Mouse (Mus musculus): Measurements from ENCODE around the gene Tex19.1. TPM values are rescaled to one million over a fixed set of nuclear protein-coding genes. Genes with fewer than 3 reads are reported as not detected.
"Not testable (repeated sequence)": the region's sequence is repeated elsewhere in the genome, so short reads cannot be mapped to it uniquely, and the experiment has no call there.

Gene Tex19.1
- total RNA-seq (2021): not detected
- long read RNA-seq, experiment 1: 0 reads
- long read RNA-seq, experiment 2: 0 reads

DNA sequence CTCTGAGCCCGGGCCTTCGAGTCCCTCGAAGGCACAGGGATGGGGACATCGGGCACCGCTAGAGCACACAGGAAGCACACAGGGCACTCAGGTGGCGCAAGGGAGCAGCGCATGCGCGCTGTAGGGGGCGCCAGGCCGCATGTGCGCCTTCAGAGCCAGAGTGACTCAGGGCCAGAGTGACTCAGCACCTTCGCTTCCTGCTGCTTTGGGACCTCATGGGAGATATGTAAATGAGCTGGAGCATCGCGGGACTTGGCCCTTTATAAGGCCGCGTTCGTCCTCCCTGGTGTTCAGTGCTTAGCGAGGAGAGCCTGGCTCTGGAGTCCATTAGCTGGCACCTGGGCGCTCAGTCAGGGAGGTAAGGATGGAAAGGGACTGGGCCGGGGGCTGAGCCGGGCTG lies at the start of gene Tex19.1:
TSS of gene Tex19.1 (plus strand) at position 279 of the 400 bp plus-strand sequence.
- DNase-seq (ENCODE audit: low spot score in 2 of 2): no peak

DNA sequence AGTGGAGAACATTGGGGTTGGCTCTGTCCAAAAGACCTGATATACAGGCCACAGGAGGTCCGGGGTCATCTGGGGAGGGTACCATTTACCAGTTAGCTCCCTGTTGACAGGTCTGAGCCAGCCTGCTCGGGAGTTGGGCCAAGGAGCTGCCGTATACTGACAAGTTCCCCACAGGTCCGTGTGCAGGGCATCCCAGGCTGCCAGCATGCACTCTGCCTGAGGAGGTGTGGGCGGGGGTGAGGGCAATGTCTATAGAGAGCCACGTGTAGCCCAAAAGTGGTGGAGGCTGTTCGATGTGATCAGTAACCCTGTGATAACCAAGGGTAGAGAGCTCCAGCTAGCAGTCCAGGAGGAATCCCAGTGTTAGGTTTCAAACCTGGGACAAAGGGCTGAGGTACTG lies 46.2 kb upstream of the Tex19.1 start:
- no peak for DNase-seq (ENCODE audit: low spot score in 2 of 2)

DNA sequence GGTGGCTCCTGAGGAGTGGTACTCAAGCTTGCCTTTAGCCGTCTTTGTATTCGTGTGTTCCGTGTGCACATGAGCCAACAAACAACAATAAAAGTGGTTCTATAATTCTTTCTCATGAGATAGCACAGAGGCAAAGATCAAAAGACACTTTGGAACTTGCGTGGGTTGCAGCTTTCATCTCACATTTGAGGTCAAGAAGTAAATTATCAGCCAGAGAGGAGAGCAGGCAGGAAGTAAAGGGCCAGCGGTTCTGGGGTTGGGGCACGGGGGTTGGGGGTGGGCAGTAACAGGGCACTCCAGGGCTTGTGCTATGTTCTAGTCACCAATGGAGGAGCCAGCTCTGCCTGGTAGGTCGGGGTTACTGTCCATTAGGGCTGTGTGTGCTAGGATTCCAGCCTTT lies 45.3 kb upstream of the Tex19.1 start:
- DNase-seq (ENCODE audit: low spot score in 2 of 2): no peak

DNA sequence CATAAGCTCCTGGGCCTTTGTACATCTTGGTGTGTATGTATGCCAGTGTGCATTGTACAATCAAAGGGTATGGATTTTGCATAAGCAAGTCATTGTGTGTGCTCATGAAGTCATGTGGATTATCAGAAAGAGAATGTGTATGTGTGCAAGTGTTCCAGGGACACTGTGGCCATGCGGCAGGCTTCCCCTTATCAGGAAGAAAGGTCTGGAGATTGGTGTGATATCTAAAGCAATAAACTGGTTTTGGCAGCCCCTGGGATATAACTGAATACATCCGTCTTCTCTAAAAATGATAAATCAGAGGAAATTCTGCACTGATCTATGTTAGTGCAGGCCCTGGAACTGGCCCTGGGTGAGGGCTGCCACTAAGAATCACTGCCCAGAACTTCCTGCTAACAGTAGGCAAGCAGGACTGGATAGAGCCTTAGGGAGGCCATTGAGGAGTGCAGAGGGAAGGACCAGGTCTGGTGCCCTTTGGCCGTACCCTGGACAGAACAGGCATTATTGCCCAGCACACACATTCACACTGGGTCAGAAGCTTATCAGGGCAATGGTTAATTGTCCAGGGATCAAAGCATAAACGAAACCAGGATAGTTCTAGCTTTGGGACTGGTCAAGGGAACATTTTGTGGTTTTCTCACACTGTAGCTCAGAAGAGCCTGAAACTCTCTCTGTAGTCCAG lies 44.7 kb upstream of the Tex19.1 start:
- no peak for DNase-seq (ENCODE audit: low spot score in 2 of 2)

DNA sequence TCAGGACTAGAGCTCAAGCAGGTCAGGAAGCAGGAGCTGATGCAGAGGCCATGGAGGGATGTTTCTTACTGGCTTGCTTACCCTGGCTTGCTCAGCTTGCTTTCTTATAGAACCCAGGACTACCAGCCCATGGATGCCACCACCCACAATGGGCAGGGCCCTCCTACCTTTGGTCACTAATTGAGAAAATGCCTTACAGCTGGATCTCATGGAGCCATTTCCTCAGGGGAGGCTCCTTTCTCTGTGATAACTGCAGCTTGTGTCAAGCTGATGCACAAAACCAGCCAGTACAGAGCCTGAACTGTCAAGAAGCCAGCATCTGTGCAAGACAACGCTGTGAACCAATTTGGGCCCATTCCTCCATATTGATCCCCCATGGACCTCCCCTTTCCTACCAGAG lies 38.7 kb upstream of the Tex19.1 start:
- not testable (repeated sequence) for DNase-seq (ENCODE audit: low spot score in 2 of 2)

DNA sequence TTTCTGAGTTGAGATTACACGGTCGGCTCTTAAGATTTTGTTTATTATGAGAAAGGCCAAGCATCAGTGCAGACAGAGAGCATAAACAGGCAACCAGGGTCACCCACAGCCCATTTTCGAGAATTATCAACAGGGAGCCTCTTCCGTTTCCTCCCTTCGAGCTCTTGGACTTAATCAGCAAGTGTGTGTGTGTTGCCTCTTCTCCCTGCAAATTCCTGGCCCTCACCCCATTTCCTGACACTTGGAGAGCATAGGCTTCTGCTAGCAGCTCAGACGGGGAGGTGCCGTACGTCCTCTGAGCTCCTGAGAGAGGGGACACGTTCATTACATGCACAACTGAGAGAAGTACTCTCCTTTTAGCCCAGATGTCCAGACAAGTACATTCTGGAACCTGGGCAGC lies 37.9 kb upstream of the Tex19.1 start:
- DNase-seq (ENCODE audit: low spot score in 2 of 2): no peak

DNA sequence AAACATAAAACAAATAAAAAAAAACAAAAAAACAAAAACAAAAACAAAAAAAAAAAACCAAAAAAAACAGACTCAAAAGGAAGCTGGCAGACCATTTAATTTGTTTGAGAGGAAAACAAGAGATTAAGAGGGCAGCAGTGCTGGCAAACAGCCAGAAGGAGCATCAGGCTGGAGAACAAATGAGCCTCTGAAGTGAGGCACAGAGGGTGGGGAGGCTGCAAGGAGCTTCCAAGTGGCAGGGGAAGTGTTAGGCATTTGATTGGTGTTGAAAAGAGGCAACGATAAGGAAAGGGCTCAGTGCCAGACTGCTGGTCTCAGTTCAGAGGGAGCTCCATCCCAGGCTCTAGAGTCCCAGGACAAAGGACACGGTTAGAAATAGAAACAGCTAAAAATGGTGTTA lies 36.0 kb upstream of the Tex19.1 start:
- peak; percentile 26 to 41 for DNase-seq (ENCODE audit: low spot score in 2 of 2)

DNA sequence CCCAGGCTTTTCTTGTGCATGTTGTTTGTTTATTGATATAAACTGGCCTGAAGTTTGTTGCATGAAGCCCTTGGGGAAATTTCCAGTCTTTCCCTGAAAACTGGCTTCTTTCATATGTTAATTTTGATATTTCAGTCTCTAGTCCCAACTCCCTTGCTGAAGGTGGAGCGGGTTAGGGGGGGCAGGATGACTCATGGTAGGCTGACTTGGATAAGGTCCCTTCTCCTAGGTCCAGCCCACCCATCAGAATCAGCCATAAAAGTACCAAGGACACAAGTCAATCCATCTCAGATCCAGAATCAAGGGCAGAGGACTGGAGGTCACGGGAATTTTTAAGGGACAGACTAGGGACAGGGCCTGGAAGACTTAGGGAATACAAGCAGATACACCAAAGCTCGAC lies 34.9 kb upstream of the Tex19.1 start:
- peak; percentile 21 to 38 for DNase-seq (ENCODE audit: low spot score in 2 of 2)

DNA sequence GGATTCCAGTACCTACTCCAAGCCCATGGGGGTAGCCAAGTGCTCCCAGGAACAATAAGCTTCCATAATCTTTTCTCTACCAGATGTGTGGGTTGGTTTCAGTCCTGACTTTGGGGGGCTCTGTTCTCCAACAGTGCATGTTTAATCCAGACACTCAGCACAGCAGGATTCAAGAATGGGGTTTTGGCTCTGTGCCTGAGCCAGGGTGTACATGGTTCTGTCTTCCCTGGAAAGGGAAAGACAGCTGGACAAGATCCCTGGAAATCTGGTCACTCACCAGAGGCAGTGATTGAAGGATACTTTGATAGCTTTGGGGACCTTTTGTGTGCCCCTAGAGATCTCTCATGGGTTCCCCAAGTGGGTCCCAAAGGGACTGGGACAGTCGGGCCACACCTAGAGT lies 34.3 kb upstream of the Tex19.1 start:
- no peak for DNase-seq (ENCODE audit: low spot score in 2 of 2)

DNA sequence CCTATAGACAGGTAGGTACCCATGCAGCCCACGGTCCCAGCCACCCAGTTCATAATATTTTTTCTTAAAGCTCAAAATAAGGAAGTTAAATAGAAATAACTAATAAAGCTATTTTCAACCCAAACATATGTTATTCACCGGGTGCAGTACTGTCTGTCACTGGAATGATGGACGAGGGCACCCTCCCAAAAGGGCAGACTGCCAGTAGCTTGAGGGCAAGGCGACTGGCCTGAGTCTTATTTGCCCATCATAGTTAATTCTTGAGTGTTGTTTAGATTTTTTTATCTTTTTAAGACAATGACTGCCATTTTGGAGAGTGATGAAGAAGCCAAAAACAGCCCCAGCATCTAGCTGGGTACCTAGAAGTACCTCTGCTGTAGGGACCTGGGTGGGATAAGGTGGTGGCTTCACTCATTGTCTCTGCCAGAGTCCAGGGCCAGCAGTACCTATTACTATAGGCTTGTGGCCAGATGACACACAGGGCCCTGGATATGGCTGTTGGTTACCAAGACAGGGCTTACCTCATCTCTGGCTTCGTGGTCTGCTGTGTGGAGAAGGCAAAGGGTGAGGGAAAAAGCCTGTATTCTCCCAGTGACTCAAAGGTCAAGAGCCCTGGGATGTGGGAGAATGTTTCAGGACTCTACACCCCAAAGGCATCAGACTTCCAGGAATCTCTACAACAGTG lies 33.7 kb upstream of the Tex19.1 start:
- DNase-seq (ENCODE audit: low spot score in 2 of 2): peak; percentile 40 to 58

DNA sequence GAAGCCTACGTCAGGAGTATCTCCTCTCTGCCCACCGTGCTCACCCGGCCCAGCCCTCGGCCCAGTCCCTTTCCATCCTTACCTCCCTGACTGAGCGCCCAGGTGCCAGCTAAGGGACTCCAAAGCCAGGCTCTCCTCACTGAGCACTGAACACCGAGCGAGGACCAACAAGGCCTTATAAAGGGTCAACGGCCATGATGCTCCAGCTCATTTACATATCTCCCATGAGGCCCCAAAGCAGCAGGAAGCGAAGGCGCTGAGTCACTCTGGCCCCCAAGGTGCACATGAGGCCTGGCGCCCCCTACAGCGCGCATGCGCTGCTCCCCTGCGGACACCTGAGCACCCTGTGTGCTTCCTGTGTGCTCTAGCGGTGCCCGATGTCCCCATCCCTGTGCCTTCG lies 27.8 kb upstream of the Tex19.1 start:
- DNase-seq (ENCODE audit: low spot score in 2 of 2): peak in 1 of 2 experiments; percentile 19

DNA sequence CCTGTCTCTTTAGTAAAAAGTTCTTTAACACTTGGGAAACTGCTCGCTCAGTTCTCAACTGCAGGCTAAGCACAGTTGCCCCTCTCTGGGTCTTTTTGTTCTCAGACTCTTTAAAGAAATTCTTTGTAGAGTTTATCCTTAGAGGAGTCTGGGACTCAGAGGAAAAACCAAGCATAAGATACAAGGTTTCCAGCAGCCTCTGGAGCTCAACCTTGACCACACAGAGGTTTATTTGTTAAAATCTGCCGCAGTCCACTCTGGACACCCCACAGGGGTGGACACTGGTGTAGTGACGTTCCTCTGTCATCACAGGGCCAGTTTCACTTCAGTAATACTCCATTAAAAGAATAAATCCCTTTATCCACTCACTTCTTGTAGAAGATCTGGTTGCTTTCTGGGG lies 27.4 kb upstream of the Tex19.1 start, which contains the start of gene Tex19.2:
TSS of gene Tex19.2 (minus strand) at position 101 of the 400 bp plus-strand sequence.
- DNase-seq (ENCODE audit: low spot score in 2 of 2): peak in 1 of 2 experiments; percentile 0

DNA sequence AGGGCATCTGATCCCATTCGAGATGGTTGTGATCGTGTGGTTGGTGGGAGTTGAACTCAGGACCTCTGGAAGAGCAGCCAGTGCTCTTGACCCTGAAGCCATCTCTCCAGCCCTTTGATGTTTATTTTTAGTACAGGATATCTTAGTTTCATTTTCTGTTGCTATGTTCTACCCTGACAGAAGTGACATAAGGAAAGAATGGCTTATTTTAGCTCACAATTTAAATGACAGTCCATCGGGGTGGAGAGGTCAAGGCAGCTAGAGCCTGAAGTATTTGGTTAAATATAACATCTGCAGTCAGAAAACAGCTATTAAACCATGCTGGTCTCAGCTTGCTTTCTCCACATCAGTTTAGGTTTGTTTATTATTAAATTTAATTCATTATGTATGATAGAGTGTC lies 24.8 kb upstream of the Tex19.1 start:
- no peak for DNase-seq (ENCODE audit: low spot score in 2 of 2)

DNA sequence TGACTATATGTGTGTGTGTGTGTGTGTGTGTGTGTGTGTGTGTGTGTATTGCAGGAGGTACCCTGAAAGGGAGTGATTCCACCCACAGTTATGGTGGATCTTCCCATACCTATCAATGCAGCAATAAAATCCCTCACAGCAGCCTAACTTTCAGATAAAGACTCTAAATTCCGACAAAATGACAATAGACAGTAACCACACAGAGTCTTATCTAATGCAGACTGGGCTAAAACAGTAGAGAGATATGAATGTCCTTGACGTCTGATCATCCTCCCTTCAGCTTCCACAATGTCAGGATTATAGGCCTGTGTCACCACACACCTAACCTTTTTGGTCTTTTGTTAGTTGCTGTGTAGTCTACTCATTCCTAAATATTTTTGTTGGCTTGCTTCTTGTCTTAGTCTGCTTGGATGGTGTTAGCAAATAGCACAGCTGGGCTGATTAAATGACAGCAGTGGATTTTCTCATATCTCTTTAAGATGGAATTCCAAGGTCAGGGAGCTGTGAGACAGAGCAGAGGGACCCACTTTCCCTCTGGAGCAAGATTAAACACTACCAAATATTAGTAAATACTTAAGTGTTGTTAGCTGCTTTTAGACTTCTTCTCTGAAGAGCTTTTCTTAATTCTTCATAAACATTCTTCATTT lies 23.8 kb upstream of the Tex19.1 start:
- no peak for DNase-seq (ENCODE audit: low spot score in 2 of 2)

DNA sequence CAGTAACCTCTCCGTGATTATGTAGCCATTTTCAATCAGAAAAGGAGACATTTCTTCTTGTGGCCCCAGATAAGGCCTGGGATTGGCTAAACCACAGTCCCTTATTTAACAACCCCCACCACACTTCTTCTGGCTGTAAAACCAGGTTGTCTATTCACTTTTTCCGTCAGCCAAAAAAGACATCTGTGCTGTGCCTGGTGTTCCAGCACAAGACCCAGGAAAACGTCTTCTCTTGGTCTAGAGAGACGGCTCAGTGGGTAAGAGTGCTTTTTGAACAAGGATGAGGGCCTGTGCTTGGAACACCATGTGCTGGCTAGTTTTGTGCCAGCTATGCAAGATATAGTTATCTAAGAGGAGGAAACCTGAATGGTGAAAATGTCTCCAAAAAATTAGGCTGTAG lies 22.5 kb upstream of the Tex19.1 start:
- no peak for DNase-seq (ENCODE audit: low spot score in 2 of 2)

DNA sequence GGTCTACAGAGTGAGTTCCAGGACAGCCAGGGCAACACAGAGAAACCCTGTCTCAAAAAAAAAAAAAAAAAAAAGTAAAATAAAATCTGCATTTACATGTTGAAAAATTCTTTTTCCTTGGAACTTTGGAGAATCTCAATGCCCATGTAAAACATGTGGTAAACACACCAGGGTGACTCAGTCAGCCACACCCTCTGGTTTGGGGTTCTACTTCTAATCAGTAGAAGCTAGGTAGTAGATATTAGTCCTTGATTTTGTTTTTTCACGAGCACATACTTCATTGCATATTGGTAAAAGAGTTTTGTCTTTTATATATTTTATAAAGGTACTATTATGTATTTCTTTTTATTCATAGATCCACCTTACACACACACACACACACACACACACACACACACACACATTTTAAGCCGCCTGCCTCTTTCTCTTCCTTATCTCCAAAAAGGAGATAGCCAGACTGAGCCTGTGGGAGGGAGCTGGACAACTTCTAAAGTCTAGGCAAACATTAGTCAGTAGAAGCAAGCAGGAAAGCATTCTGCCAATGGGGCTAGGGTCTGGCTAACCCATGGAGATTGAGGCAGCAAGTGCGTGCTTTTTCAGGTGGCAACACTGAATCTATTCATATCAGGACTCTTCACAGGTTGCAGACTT lies 20.3 kb upstream of the Tex19.1 start:
- no peak for DNase-seq (ENCODE audit: low spot score in 2 of 2)

DNA sequence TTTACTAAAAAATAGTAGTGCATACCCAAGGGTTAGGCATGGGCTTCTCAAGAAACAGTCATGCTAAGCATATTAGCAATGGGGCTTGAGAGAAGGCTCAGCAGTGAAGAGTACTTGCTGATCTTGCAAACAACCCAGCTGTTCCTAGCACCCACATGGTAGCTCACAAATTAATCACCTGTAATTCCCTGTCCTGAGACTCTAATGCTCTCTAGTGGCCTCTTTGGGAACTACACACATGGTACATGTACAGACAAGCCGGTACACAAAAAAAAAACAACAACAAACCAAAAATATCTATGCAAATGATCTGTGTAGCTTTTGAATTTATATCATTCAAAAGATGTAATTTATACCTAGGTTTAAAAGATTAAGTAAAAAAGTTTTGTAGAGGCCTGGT lies 19.5 kb upstream of the Tex19.1 start:
- no peak for DNase-seq (ENCODE audit: low spot score in 2 of 2)

DNA sequence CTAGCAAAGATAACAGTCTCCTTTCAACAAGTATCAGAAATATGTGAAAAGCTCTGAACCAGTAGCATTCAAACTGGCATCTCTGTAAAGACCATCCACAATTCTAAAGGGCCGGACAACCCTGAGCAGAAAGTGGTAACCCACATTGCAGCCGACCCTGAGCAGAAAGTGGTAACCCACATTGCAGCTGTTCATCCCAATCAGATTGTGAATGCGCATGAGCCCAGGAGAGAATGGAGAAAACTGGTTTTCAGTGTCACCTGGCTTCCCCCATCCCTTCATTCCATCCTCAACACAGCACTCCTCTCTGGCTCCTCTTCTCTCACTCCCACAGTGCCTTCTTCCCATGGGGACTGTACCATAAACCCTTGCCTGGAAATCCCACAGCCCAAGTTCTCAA lies 18.5 kb upstream of the Tex19.1 start:
- DNase-seq (ENCODE audit: low spot score in 2 of 2): no peak

DNA sequence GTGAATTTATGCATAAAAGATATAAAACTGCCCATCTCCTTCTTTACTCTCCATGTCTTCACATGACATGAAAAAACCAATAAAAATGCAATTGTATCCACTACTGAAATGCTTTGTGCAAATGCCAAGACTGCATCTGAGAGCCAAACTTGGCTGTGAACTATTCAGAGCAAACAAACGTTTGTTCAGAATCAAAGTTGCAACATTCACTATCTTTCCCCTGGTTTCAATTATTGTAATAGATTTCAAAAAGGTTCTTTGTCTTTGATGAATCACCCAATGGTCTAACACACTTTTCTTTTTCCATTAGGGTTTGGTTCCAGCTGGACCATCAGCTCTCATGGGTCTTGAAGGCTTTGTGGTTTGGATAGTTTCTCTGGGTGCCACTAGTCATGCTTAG lies 16.3 kb upstream of the Tex19.1 start:
- no peak for DNase-seq (ENCODE audit: low spot score in 2 of 2)

DNA sequence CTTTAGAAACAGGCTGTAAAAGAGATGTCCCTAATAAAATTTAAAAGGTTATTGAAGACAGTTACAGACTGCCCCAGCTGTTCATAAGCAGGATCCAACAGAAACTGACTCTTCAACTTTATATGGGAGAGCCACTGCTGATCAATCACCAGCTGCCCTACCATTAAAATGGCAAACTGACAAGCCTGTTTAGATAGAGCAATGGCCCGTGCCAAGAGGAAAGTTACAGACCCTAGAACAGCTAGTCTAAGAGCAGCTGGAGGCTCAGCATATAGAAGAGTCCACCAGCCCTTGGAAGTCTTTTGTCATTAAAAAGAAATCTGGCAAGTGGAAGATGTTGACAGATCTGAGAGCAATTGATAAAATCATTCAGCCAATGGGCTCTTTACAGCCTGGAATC lies 11.3 kb upstream of the Tex19.1 start:
- DNase-seq (ENCODE audit: low spot score in 2 of 2): no peak

DNA sequence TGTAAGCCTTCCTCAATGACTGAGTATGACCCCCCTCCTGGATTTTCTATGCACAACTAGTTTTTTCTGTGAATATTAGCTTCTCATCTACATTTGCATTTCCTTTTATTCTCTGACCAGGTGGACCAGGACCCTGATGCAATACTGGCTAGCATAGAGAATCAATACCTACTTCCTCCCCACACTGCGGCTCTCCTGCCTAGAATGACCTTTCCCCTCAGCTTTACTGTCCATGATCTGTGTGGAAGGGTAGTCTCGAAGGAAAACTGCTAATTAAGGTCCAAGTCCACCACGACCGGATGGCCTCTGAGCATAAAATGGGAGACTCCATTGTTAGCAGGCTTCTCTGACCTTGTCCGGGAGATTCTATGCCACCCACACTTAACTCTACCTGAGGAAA lies 8.3 kb upstream of the Tex19.1 start:
- no peak for DNase-seq (ENCODE audit: low spot score in 2 of 2)

DNA sequence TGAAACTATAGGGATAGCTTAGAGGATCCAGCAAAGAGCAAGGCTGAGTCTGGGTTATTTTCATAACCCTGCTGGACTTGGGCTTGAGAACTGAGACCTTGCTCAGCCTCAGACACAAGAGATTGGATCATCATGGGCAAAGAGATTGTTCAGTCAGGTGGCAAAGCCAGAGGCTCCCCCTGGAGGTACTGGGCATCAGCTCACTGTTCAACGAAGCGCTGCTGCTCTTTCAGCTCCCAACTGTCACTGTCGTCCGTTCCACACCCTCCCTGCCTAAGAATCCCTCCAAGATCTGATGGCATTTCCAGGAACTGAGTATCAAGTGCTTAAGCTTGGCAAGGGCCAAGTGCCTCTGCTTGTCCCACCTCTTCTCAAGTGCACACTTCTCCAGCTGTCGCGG lies 7.2 kb upstream of the Tex19.1 start:
- no peak for DNase-seq (ENCODE audit: low spot score in 2 of 2)
